Mouse (Mus musculus) v-Abl transformed pro-B cells (cell line): ENCODE data around the gene Armh3.

Experiments used
- in situ Hi-C, 2 experiments: fragments of 400-800 bp; cut with MboI; formaldehyde crosslinking; loops; one replicate each; pipeline ENCODE4 v1.15.1; 2025; ENCODE audit not compliant: unreplicated experiment in 2 of 2

Armh3 gene

DNA sequence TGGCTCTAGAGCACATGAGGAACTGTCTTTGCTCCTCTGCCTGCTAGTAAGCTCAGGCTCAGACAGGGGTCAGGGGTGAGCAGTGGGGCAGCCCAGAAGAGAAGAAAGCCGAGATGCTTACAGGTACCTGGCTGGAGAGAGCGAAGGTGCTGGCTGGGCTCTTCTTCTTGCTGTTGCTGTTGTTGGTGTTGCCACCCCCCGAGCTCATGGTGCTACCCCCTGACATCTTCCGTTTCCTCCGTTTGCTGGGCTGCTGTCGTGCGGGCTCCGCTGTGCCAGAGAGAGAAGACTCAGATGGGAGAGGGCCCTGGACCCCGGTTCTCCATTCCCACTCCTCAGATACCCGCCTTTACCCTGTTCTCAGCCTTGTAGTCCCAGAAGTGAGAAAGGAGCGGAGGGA lies 35.6 kb upstream of the Armh3 start:
- in situ Hi-C loops, result no loop called here

GRCm38 (mm10) chr19:46032731-46033510 lies 34.6 kb upstream of the Armh3 start:
- in situ Hi-C loops, result no loop called here

- in situ Hi-C loops, result no loop called here
Observed at GRCm38 (mm10) chr19:46031689-46032432, 33.6 kb upstream of the Armh3 start.

GRCm38 (mm10) chr19:46030196-46030983 lies 32.1 kb upstream of the Armh3 start:
- in situ Hi-C loops, result no loop called here

GRCm38 (mm10) chr19:46029652-46030051 lies 31.4 kb upstream of the Armh3 start:
- in situ Hi-C loops, result loop anchor here in 1 of 2 experiments (10.0 kb wide), 1 partner anchor 105 kb away; the partner anchor contains the start of gene Elovl3

GRCm38 (mm10) chr19:46028747-46029320 lies 30.5 kb upstream of the Armh3 start:
- in situ Hi-C loops, result loop anchor here in 1 of 2 experiments (10.0 kb wide), 1 partner anchor 106 kb away; the partner anchor contains the start of gene Elovl3

- in situ Hi-C loops, result loop anchor here in 1 of 2 experiments (10.0 kb wide), 1 partner anchor 108 kb away; the partner anchor contains the start of gene Elovl3
Observed at GRCm38 (mm10) chr19:46026567-46026966, 28.3 kb upstream of the Armh3 start.

DNA sequence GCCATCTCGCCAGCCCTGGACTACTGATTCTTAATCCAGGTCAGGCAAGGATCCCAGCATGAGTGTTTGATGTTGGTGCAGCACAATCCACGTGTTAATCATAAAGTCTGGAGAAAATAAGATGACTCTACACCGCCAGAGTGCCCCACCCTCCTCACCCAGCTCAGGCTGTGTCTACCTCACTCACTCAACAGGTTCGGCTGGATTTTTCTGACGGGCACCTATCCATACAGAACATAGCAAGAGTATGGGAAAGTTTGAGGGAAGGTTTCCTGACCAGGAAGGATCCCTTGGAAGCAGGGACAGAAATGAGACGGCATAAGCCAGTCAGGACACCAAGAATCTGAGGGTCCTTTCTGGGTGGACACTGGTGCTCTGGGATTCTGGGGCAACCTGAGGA lies 26.7 kb upstream of the Armh3 start:
- in situ Hi-C loops, result loop anchor here (10.0 to 25.0 kb wide), 3 partner anchors 110 to 813 kb away; partner anchors contain the start of genes Gm17018 (in 2 of the 2), Poll (in 2 of the 2) and Elovl3 (in 1 of the 2)

- in situ Hi-C loops, result loop anchor here (5.0 to 25.0 kb wide), 5 partner anchors 64 to 804 kb away; partner anchors contain the start of genes Gm17018 (in 2 of the 2) and Poll (in 2 of the 2)
Observed at GRCm38 (mm10) chr19:46016023-46016422, 17.7 kb upstream of the Armh3 start.

- in situ Hi-C loops, result loop anchor here (5.0 to 25.0 kb wide), 5 partner anchors 62 to 802 kb away; partner anchors contain the start of genes Gm17018 (in 2 of the 2) and Poll (in 2 of the 2)
Observed at GRCm38 (mm10) chr19:46014572-46015178, 16.4 kb upstream of the Armh3 start.

DNA sequence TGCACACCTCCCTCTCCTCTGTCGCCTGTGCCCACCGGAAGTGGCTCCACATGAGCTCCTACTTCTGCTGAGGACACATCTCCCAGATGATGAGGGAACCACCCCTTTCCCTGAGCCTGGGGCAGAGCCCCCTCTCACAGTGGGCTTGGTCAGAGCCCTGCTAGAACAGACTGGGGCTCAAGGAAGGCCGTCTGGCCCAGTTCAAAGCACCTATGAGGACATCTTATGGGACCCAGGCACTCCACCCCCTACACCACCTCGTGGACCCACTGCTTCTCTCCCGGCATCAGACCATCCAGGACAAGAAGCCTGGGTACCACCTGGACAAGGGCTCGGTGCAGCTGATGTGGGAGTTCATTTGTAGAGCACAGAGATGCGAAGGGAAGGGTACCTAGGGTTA lies 7.4 kb upstream of the Armh3 start:
- in situ Hi-C loops, result loop anchor here (25.0 kb wide), 2 partner anchors 443 to 793 kb away; partner anchors contain the start of genes Gm17018 (in 2 of the 2) and Poll (in 2 of the 2)

DNA sequence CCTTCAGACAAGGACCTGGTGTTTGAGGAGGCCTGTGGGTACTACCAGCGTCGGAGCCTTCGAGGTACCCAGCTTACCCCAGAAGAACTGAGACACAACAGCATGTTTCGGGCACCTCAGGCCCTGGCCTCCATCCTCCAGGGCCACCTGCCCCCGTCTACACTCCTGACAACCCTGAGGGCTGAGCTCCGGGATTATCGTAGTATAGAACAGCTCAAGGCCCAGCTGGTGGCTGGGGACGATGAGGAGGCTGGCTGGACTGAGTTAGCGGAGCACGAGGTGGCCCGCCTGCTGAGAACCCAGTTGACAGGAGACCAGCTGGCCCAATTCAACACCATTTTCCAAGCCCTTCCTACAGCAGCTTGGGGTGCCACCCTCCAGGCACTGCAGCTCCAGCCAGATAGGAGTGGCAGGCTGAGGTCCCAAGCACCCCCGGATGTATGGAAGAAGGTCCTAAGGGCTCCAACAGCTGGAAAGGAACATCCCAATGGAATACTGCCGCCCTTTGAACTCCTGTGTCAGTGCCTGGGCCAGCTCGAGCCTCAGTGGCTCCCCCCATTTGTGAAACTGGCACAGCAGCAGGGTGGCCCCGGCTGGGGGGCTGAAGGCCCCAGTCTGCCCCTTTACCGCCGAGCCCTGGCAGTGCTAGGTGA lies 6.7 kb upstream of the Armh3 start:
- in situ Hi-C loops, result loop anchor here (25.0 kb wide), 2 partner anchors 443 to 793 kb away; partner anchors contain the start of genes Gm17018 (in 2 of the 2) and Poll (in 2 of the 2)

DNA sequence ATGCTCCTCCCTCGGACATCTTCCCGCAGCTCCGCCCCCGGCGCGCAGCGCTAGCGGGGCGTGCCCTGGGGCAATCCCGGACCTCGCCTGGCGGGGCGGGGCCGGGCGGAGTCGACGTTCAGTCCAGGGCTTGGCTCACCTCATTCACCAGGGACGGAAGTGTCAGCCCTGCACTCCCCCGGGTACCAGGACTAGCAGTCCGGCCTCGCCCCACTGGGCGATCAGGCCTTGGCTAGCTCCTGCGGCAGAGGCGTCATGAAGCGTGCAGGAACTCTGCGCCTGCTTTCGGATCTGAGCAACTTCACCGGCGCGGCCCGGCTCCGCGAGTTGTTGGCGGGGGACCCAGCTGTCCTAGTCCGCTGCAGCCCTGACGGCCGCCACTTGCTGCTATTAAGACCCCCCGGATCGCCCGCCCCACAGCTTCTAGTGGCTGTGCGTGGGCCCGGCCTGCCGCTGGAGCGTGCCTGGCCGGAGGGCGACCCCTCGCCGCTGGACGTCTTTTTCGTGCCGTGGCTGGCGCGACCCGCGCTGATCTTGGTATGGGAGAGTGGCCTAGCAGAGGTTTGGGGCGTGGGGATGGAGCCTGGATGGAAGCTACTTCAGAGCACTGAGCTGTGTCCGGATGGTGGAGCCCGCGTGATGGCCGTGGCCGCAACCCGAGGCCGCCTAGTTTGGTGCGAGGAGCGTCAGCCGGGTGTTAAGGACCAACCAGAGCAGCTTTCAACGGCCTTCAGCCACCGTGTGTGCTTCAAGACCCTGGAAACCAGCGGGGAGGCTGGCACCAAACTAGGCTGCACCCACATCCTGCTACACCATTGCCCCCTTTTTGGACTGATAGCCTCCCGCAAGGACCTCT lies 5.3 kb upstream of the Armh3 start, which contains the start of gene Hps6:
TSS of gene Hps6 (plus strand) at position 138 of the 856 bp plus-strand sequence.
- in situ Hi-C loops, result loop anchor here (25.0 kb wide), 2 partner anchors 441 to 791 kb away; partner anchors contain the start of genes Gm17018 (in 2 of the 2) and Poll (in 2 of the 2)

GRCm38 (mm10) chr19:46002279-46002678 lies 4.0 kb upstream of the Armh3 start:
- in situ Hi-C loops, result loop anchor here (25.0 kb wide), 2 partner anchors 440 to 790 kb away; partner anchors contain the start of genes Gm17018 (in 2 of the 2) and Poll (in 2 of the 2)

GRCm38 (mm10) chr19:45999378-45999777 lies 1.1 kb upstream of the Armh3 start:
- in situ Hi-C loops, result no loop called here

GRCm38 (mm10) chr19:45998694-45999217 lies 468 bp upstream of the Armh3 start:
- in situ Hi-C loops, result no loop called here

DNA sequence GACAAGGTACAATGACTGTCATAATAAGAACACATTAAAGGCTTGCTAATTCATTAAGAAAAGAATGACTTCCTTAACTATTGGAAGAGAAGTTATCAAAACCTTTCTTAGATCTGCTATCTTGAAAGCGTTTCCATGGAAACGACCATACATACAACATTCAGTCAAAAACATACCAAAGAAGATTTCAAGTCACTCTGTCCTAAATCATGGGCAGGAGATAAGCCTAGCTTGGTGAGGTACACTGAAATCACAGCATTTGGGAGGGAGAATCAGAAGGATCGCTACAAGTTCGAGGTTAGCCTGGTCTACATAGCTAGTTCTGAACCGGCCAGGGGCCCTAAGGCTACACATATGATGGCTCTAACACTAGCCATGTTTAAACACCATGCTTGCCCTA lies 923 bp downstream of the Armh3 start:
- in situ Hi-C loops, result no loop called here
